Mouse (Mus musculus) testis, adult 2 months (tissue): ENCODE measurements around the gene Slc20a1.

Experiments
- CTCF ChIP-seq: fragments of 200-500 bp; IDR thresholded peaks from 2 replicates; pipeline ENCODE4 v1.5.1; 2012; ENCODE audit warnings: low read depth, mild to moderate bottlenecking, inconsistent platforms, low read length, moderate library complexity; ENCODE audit not compliant: control insufficient read depth, insufficient read depth, insufficient replicate concordance
- POLR2A ChIP-seq: fragments of 200-500 bp; IDR thresholded peaks from 2 replicates; pipeline ENCODE4 v1.6.1; 2012; ENCODE audit warnings: low read depth, mild to moderate bottlenecking, inconsistent platforms, low read length, moderate library complexity; ENCODE audit not compliant: control insufficient read depth

- TF ChIP-seq CTCF (no peak), POLR2A (no peak)
Measured at GRCm38 (mm10) chr2:129185611-129186290, 12.8 kb upstream of the Slc20a1 start.
